Mouse (Mus musculus) CH12.LX (cell line): Measurements from ENCODE around the gene A2ml1. TPM values are rescaled to one million over a fixed set of nuclear protein-coding genes. Genes with fewer than 3 reads are reported as not detected.

Experiments
- DNase-seq: peaks from one replicate; pipeline ENCODE4 v3.0.0-alpha.2; 2013; ENCODE audit errors: extremely low read depth
- H3K27ac ChIP-seq: 2 replicates; pipeline ENCODE4 v1.5.1; 2012; ENCODE audit warnings: low read depth, mild to moderate bottlenecking, control low read depth, moderate library complexity; ENCODE audit not compliant: insufficient read depth
- H3K27me3 ChIP-seq: replicated peaks from 2 replicates; pipeline ENCODE3; 2012; ENCODE audit warnings: inconsistent platforms
- H3K36me3 ChIP-seq, 2 experiments: replicated peaks in 1 of 2; 2 replicates each; pipeline versions ENCODE3 to v1.6.1; 2012; ENCODE audit warnings: inconsistent platforms in 1 of 2, low read length in 1 of 2, mild to moderate bottlenecking in 1 of 2, mixed read lengths in 1 of 2, moderate library complexity in 1 of 2; ENCODE audit not compliant: control insufficient read depth in 1 of 2, insufficient read depth in 1 of 2
- H3K4me1 ChIP-seq, 2 experiments: 2 replicates each; pipeline ENCODE4 v1.6.1; 2012; ENCODE audit warnings: inconsistent platforms in 1 of 2, moderate library complexity in 1 of 2; ENCODE audit not compliant: insufficient read depth in 2 of 2, control insufficient read depth in 1 of 2
- H3K4me2 ChIP-seq: 2 replicates; pipeline ENCODE4 v1.6.1; 2012; ENCODE audit warnings: low read depth, mild to moderate bottlenecking, control low read depth; ENCODE audit not compliant: poor library complexity, insufficient read depth, severe bottlenecking
- H3K4me3 ChIP-seq, 3 experiments: fragments of 150-350 bp in 1 of 3; sonication (generic) in 1 of 3; replicated peaks in 1 of 3; 2 replicates each; pipeline versions ENCODE3 to v1.5.1; 2011 to 2012; ENCODE audit warnings: low read depth in 2 of 3, low read length in 2 of 3, mild to moderate bottlenecking in 2 of 3, moderate library complexity in 2 of 3, control low read depth in 1 of 3, improper control_type of control experiment in 1 of 3, inconsistent platforms in 1 of 3, mixed read lengths in 1 of 3; ENCODE audit not compliant: poor library complexity in 1 of 3
- H3K79me2 ChIP-seq: replicated peaks from 2 replicates; pipeline ENCODE4 v1.6.1; 2012; ENCODE audit warnings: mild to moderate bottlenecking, moderate library complexity; ENCODE audit not compliant: control insufficient read depth, poor library complexity, insufficient read depth, severe bottlenecking; ENCODE audit errors: extremely low read depth
- H3K9ac ChIP-seq: 2 replicates; pipeline ENCODE4 v1.6.1; 2012; ENCODE audit warnings: low read depth, mild to moderate bottlenecking, control low read depth, moderate library complexity; ENCODE audit not compliant: insufficient read depth
- H3K9me3 ChIP-seq: replicated peaks from 2 replicates; pipeline ENCODE3; 2012; ENCODE audit warnings: low read length, inconsistent platforms, mixed read lengths
- CHD2 ChIP-seq: IDR thresholded peaks from 2 replicates; pipeline ENCODE4 v1.6.1; 2011; ENCODE audit warnings: low read length, improper control_type of control experiment
- CTCF ChIP-seq, 2 experiments: IDR thresholded peaks in 1 of 2; conservative IDR thresholded peaks in 1 of 2; 2 replicates each; pipeline ENCODE4 v1.5.1; 2011 to 2012; ENCODE audit warnings: low read depth in 2 of 2, low read length in 2 of 2, improper control_type of control experiment in 1 of 2, inconsistent platforms in 1 of 2, mild to moderate bottlenecking in 1 of 2, moderate library complexity in 1 of 2
- E2F4 ChIP-seq: IDR thresholded peaks from 2 replicates; pipeline ENCODE4 v1.6.1; 2011; ENCODE audit warnings: low read depth, low read length, improper control_type of control experiment; ENCODE audit not compliant: insufficient replicate concordance
- ELF1 ChIP-seq: IDR thresholded peaks from 2 replicates; pipeline ENCODE4 v1.6.1; 2014; ENCODE audit warnings: low read depth, mild to moderate bottlenecking, inconsistent platforms, low read length, improper control_type of control experiment
- EP300 ChIP-seq: IDR thresholded peaks from 2 replicates; pipeline ENCODE4 v1.6.1; 2011; ENCODE audit warnings: low read length, improper control_type of control experiment
- ETS1 ChIP-seq: conservative IDR thresholded peaks from 2 replicates; pipeline ENCODE4 v1.6.1; 2012; ENCODE audit warnings: low read depth, mild to moderate bottlenecking, inconsistent platforms, low read length, improper control_type of control experiment, moderate library complexity
- HCFC1 ChIP-seq: IDR thresholded peaks from 2 replicates; pipeline ENCODE4 v1.6.1; 2012; ENCODE audit warnings: low read depth, mild to moderate bottlenecking, inconsistent platforms, low read length, improper control_type of control experiment
- IRF4 ChIP-seq: IDR thresholded peaks from 2 replicates; pipeline ENCODE4 v1.6.1; 2014; ENCODE audit warnings: low read depth, mild to moderate bottlenecking, inconsistent platforms, low read length, improper control_type of control experiment
- JUN ChIP-seq: IDR thresholded peaks from 2 replicates; pipeline ENCODE4 v1.6.1; 2011; ENCODE audit warnings: low read depth, mild to moderate bottlenecking, low read length, improper control_type of control experiment, moderate library complexity; ENCODE audit not compliant: insufficient read depth
- JUND ChIP-seq: conservative IDR thresholded peaks from 2 replicates; pipeline ENCODE4 v1.6.1; 2011; ENCODE audit warnings: low read depth, low read length, improper control_type of control experiment
- KAT2A ChIP-seq: IDR thresholded peaks from 2 replicates; pipeline ENCODE4 v1.6.1; 2012; ENCODE audit warnings: low read length, improper control_type of control experiment, inconsistent platforms; ENCODE audit not compliant: insufficient replicate concordance
- MAX ChIP-seq: IDR thresholded peaks from 2 replicates; pipeline ENCODE4 v1.6.1; 2011; ENCODE audit warnings: low read length, improper control_type of control experiment
- MXI1 ChIP-seq: IDR thresholded peaks from 2 replicates; pipeline ENCODE4 v1.6.1; 2011; ENCODE audit warnings: mild to moderate bottlenecking, low read depth, low read length, improper control_type of control experiment
- NRF1 ChIP-seq: IDR thresholded peaks from 2 replicates; pipeline ENCODE4 v1.6.1; 2014; ENCODE audit warnings: low read depth, mild to moderate bottlenecking, inconsistent platforms, low read length, improper control_type of control experiment, moderate library complexity
- PAX5 ChIP-seq: IDR thresholded peaks from 2 replicates; pipeline ENCODE4 v1.6.1; 2012; ENCODE audit warnings: low read length, inconsistent platforms, mixed read lengths
- POLR2A ChIP-seq: IDR thresholded peaks from 2 replicates; pipeline ENCODE4 v1.6.1; 2011; ENCODE audit warnings: low read depth, mild to moderate bottlenecking, improper control_type of control experiment, low read length
- RAD21 ChIP-seq: IDR thresholded peaks from 2 replicates; pipeline ENCODE4 v1.6.1; 2011; ENCODE audit warnings: low read depth, mild to moderate bottlenecking, low read length, improper control_type of control experiment, moderate library complexity
- SIN3A ChIP-seq: IDR thresholded peaks from 2 replicates; pipeline ENCODE4 v1.6.1; 2012; ENCODE audit warnings: low read length, improper control_type of control experiment, inconsistent platforms
- SMC3 ChIP-seq: IDR thresholded peaks from 2 replicates; pipeline ENCODE4 v1.6.1; 2011; ENCODE audit warnings: low read depth, low read length, improper control_type of control experiment
- TBP ChIP-seq: conservative IDR thresholded peaks from 2 replicates; pipeline ENCODE4 v1.6.1; 2011; ENCODE audit warnings: low read depth, low read length, improper control_type of control experiment
- TCF12 ChIP-seq: IDR thresholded peaks from 2 replicates; pipeline ENCODE4 v1.6.1; 2014; ENCODE audit warnings: low read depth, mild to moderate bottlenecking, inconsistent platforms, low read length, improper control_type of control experiment
- USF1 ChIP-seq: IDR thresholded peaks from 2 replicates; pipeline ENCODE4 v1.6.1; 2014; ENCODE audit warnings: low read depth, mild to moderate bottlenecking, inconsistent platforms, low read length, improper control_type of control experiment
- USF2 ChIP-seq: conservative IDR thresholded peaks from 2 replicates; pipeline ENCODE4 v1.6.1; 2011; ENCODE audit warnings: low read depth, low read length, improper control_type of control experiment
- ZC3H11A ChIP-seq: IDR thresholded peaks from 2 replicates; pipeline ENCODE4 v1.6.1; 2012; ENCODE audit warnings: low read depth, mild to moderate bottlenecking, inconsistent platforms, low read length, improper control_type of control experiment
- ZKSCAN1 ChIP-seq: IDR thresholded peaks from 2 replicates; pipeline ENCODE4 v1.6.1; 2012; ENCODE audit warnings: low read depth, inconsistent platforms, low read length, improper control_type of control experiment, borderline replicate concordance
- ZMIZ1 ChIP-seq: IDR thresholded peaks from 2 replicates; pipeline ENCODE4 v1.6.1; 2012; ENCODE audit warnings: low read depth, mild to moderate bottlenecking, inconsistent platforms, low read length, improper control_type of control experiment
- ZNF384 ChIP-seq: IDR thresholded peaks from 2 replicates; pipeline ENCODE4 v1.6.1; 2012; ENCODE audit warnings: low read depth, low read length, improper control_type of control experiment, inconsistent platforms
- dilution Hi-C: fragments of 300-500 bp; cut with MboI; formaldehyde crosslinking; loops from 2 replicates; pipeline ENCODE4 v1.14.3; 2020; ENCODE audit warnings: low sequenced_read_pairs; ENCODE audit not compliant: extremely low pct_unique_long_range_greater_than_20kb, extremely low pct_ligation_motif_present
- in situ Hi-C: fragments of 300-500 bp; cut with MboI; formaldehyde crosslinking; loops from 3 replicates; pipeline ENCODE4 v1.14.3; 2019; ENCODE audit warnings: low sequenced_read_pairs, low pct_ligation_motif_present, low pct_unique_long_range_greater_than_20kb, mixed read lengths
- polyA plus RNA-seq: library from polyadenylated mRNA; unstranded; fragments of >175 nt; gene quantifications from 2 replicates; pipeline ENCODE4 v1.2.1, GENCODE M21; 2012; ENCODE audit warnings: low read depth; ENCODE audit not compliant: insufficient read length
- total RNA-seq, 2 experiments: library from RNA; depleted of rRNA; stranded (reverse); fragments of 300-350 nt in 1 of 2; fragments of >200 nt in 1 of 2; gene quantifications; 2 replicates each; pipeline ENCODE4 v1.2.3; 2012 to 2014

A2ml1 gene
- total and polyA plus RNA-seq, 3 experiments, result not detected

DNA sequence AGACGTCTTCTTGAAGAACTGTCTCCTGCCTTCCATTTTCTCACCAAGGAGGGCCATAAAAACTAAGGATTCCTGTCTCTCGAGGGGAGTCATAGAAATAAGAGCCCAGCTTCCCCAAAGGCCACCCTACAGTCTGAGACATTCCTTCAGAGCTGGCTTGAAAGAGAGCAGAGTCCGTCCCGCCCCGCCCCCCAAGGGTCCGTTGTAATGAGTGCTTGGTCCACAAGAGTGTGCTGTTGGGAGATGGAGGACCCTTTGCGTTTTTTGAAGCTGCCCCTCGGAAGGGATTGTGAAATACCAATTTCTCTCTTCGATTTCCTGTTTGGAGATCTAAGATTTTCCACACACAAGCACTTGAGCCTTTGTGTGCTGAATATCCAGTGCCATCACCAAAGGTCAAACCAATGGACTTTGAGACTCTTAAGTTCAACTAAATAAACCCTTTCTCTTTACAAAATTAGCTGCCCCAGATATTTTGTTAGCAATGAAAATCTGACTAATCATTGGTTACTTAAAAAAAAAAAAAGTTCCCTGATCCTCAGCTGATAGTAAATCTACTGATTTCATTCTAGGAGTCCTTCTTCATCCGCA is 2.8 kb upstream of the A2ml1 start:
- H3K9ac ChIP-seq, result peak overlapping the region; percentile 47; the same call in 1 of the 2 replicates
- H3K4me3 ChIP-seq, result no peak overlapping the region
- H3K4me1 ChIP-seq, result peaks cover 6 to 7% of the 10 kb centered on the region in 2 experiments; a peak in 3 of 4 replicates
- no peaks in the 10 kb centered on the region for H3K36me3 ChIP-seq
- dilution Hi-C loops, result no loop called here
- H3K27me3 ChIP-seq, result no peaks in the 10 kb centered on the region
- in situ Hi-C loops, result no loop called here
- peak; percentile 26 for DNase-seq
- peak; percentile 71 for TF ChIP-seq CHD2
- no peak for TF ChIP-seq TBP
- TF ChIP-seq ETS1, result no peak
- TF ChIP-seq SMC3, result peak; percentile 67
- TF ChIP-seq EP300, result no peak
- TF ChIP-seq SIN3A, result no peak
- no peak for TF ChIP-seq KAT2A
- no peak for TF ChIP-seq ZKSCAN1
- no peak for TF ChIP-seq PAX5
- TF ChIP-seq CTCF (conservative IDR thresholded peaks at IDR 0.05 in 1 of 2, IDR thresholded peaks at IDR 0.05 in 1 of 2; ENCODE audit: low read depth in 2 of 2, low read length in 2 of 2), result peak; percentile 12 to 75; a peak in 2 of 4 replicates
- TF ChIP-seq HCFC1, result no peak
- TF ChIP-seq USF1, result no peak
- TF ChIP-seq RAD21, result peak; percentile 52
- no peak for TF ChIP-seq POLR2A
- TF ChIP-seq MXI1, result no peak
- TF ChIP-seq ZMIZ1, result no peak
- TF ChIP-seq MAX, result no peak
- H3K4me2 ChIP-seq, result peak overlapping the region; percentile 58
- H3K9me3 ChIP-seq, result no peaks in the 10 kb centered on the region
- no peaks in the 10 kb centered on the region for H3K79me2 ChIP-seq
- H3K27ac ChIP-seq, result no peak overlapping the region

DNA sequence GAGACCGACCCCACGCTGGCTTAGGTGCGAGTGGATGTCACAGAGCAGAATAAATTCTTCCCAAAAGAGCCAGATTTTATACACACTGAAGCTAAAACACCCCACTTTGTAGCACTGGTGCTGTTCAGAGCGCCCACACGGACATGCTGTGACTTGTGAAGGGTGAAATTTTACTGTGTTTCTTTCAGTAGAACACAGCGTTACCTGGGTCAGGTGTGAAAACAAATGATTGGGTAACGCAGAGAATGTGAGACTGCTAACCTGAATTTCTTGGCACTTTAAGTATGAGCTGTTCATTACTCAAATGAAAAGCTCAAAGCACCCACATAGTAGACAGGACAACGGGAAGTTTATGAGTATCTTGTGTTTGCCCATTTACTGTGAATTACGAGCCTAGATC is 4.1 kb downstream of the A2ml1 start:
- H3K36me3 ChIP-seq, result no peaks in the 10 kb centered on the region
- no peak overlapping the region for H3K27ac ChIP-seq
- H3K9me3 ChIP-seq, result no peaks in the 10 kb centered on the region
- H3K4me3 ChIP-seq, result no peak overlapping the region
- H3K4me2 ChIP-seq, result no peak overlapping the region
- no peaks in the 10 kb centered on the region for H3K79me2 ChIP-seq
- H3K27me3 ChIP-seq, result peaks cover 2% of the 10 kb centered on the region
- TF ChIP-seq IRF4 (no peak), PAX5 (no peak), ZMIZ1 (no peak), TCF12 (no peak), JUN (no peak), NRF1 (no peak), ZNF384 (no peak), RAD21 (no peak), SMC3 (no peak), TBP (no peak), E2F4 (no peak), ZKSCAN1 (no peak), POLR2A (no peak), ZC3H11A (no peak), CTCF (conservative IDR thresholded peaks at IDR 0.05 in 1 of 2, IDR thresholded peaks at IDR 0.05 in 1 of 2; ENCODE audit: low read depth in 2 of 2, low read length in 2 of 2) (no peak), SIN3A (no peak), USF2 (no peak), EP300 (no peak), JUND (no peak), ELF1 (no peak)
- H3K4me1 ChIP-seq, result no peaks in the 10 kb centered on the region
- dilution Hi-C loops, result no loop called here
- in situ Hi-C loops, result no loop called here
- H3K9ac ChIP-seq, result no peak overlapping the region
- DNase-seq, result no peak
